Mouse (Mus musculus) thymus, adult 2 months (tissue): ENCODE measurements around the gene Araf.

Experiments
- CTCF ChIP-seq: fragments of 200-500 bp; IDR thresholded peaks from 2 replicates; pipeline ENCODE4 v1.5.1; 2012; ENCODE audit warnings: mild to moderate bottlenecking, control low read depth, low read length, moderate library complexity, borderline replicate concordance; ENCODE audit not compliant: control insufficient read depth, poor library complexity, insufficient read depth; ENCODE audit errors: extremely low read depth
- POLR2A ChIP-seq: fragments of 200-500 bp; IDR thresholded peaks from 2 replicates; pipeline ENCODE4 v1.6.1; 2012; ENCODE audit warnings: mild to moderate bottlenecking, low read length, control low read depth, moderate library complexity; ENCODE audit not compliant: control insufficient read depth, poor library complexity, insufficient read depth; ENCODE audit errors: extremely low read depth

DNA sequence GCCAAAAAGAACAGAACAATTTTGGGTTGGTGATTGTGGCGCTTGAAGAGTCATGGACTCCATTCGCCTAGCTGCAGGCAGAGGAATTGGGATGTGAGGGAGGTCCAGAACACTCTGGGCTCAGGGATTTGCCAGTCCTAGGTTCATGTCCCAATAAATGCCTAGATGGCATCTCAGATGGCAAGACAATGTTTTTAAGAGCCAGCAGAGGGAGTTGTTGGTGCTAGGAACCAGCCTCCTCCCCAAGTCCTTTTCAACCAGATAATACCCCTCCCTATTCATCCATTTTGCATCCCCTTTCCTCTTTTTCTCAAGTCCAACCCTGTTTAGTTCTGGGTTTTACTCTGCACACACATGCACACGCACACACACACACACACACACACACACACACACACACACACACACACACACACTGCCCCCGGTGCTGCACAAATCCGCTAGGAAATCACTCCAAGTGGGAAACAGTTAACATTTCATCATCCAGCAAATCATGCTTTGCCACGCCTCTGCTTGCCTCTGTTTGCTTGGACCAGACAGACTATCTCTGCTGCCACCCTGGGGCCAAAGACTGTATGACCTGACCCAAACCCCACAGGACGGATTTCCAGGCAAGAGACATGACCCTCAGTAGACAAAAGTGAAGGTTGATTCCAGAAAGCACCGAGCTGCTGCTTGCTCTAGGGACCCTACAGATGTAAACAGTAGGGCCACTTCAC, 22.3 kb downstream of the Araf start:
- TF ChIP-seq CTCF (no peak), POLR2A (no peak)
